ENCODE assay signal across 12 mouse cellular contexts in the genomic region with DNA sequence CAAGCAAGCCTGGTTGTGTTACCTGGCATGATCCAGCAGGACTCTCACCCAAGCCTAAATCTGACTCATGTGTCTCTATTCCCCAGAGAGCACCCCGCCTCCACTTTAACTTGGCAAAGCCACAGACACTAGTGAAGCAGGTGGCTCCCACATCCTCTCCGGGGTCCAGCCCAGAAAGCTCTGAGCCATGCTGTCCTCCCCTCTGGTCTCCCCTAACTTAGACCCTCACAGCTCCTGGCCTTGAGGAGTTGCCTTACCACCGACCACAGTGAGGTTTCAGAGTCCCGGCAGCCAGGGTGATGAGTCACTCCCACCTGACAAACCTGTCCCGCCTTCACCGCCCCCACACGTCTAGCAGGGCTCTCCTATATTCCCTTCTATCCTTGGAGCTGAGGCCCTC. TPM values are rescaled to one million over a fixed set of nuclear protein-coding genes. Genes with fewer than 3 reads are reported as not detected.
DNase-seq lines count a peak whose midpoint lies in the region; ATAC-seq and TF ChIP-seq lines count a peak whose summit lies in the region.
"Had no signal": no experiment of that assay in that cellular context is flagged by ENCODE, and none has a peak within 500 bp of the region (broad histone marks: within the 10 kb centered on the region; RNA-seq: fewer than 3 reads in every experiment).

No protein-coding gene starts in this region.

- peak overlapping the region; percentile 40 for H3K4me2 ChIP-seq in intestine, postnatal 0 days (replicated peaks; ENCODE audit: low read depth)
- H3K4me2 ChIP-seq: forebrain, embryonic 15.5 days; hindbrain, embryonic 14.5 days had no signal

- peaks cover 55% of the 10 kb centered on the region for H3K4me1 ChIP-seq in kidney, adult 2 months (ENCODE audit: control insufficient read depth, insufficient read depth, low read length)
- peaks cover 25% of the 10 kb centered on the region for H3K4me1 ChIP-seq in brown adipose tissue, adult 24 weeks (ENCODE audit: control insufficient read depth, insufficient read depth, insufficient read length, low read length)
- peaks cover 18% of the 10 kb centered on the region for H3K4me1 ChIP-seq in intestine, postnatal 0 days (replicated peaks; ENCODE audit: control insufficient read depth, insufficient read depth, low read length)

- H3K27me3 ChIP-seq in kidney, adult 2 months (replicated peaks; ENCODE audit: control insufficient read depth, insufficient read depth, low read length): no peaks in the 10 kb centered on the region
- H3K27me3 ChIP-seq in intestine, postnatal 0 days (replicated peaks; ENCODE audit: control insufficient read depth, insufficient read depth, low read length): no peaks in the 10 kb centered on the region

- TF ChIP-seq CTCF in kidney, adult 2 months (conservative IDR thresholded peaks at IDR 0.05; ENCODE audit: insufficient read depth, insufficient read length, low read depth, low read length): no peak
- no peak for TF ChIP-seq CTCF in intestine, postnatal 0 days (IDR thresholded peaks at IDR 0.05; ENCODE audit: low read depth)

- no peak for TF ChIP-seq POLR2A in kidney, adult 2 months (IDR thresholded peaks at IDR 0.05; ENCODE audit: low read depth, low read length)

- no peaks in the 10 kb centered on the region for H3K9me3 ChIP-seq in intestine, postnatal 0 days (ENCODE audit: control insufficient read depth)
- H3K9me3 ChIP-seq: forebrain, embryonic 15.5 days had no signal

- ATAC-seq in intestine, postnatal 0 days: no peak
- ATAC-seq: forebrain, embryonic 15.5 days had no signal

- H3K9ac ChIP-seq in intestine, postnatal 0 days (ENCODE audit: low read depth, low read length): no peak overlapping the region
- H3K9ac ChIP-seq: forebrain, embryonic 15.5 days; hindbrain, embryonic 14.5 days had no signal

- H3K4me3 ChIP-seq in kidney, adult 2 months (ENCODE audit: insufficient read depth, low read depth, low read length): no peak overlapping the region
- peak overlapping the region; percentile 30 for H3K4me3 ChIP-seq in brown adipose tissue, adult 24 weeks (ENCODE audit: insufficient read depth, low read depth, low read length)
- no peak overlapping the region for H3K4me3 ChIP-seq in intestine, postnatal 0 days (ENCODE audit: low read depth, low read length)
- H3K4me3 ChIP-seq: forebrain, embryonic 15.5 days had no signal

- 43% methylated on average over 7 of the region's 7 CpGs for WGBS in kidney, adult 2 months
- 51% methylated on average over 7 of the region's 7 CpGs for WGBS in intestine, postnatal 0 days

- H3K27ac ChIP-seq in kidney, adult 2 months (ENCODE audit: insufficient read depth, low read depth, low read length): 0 out of 2 replicates have a peak overlapping the region, but pooled peaks have one; percentile 33
- H3K27ac ChIP-seq in brown adipose tissue, adult 24 weeks (replicated peaks; ENCODE audit: low read depth, low read length): peak overlapping the region; percentile 83
- H3K27ac ChIP-seq in intestine, postnatal 0 days (ENCODE audit: low read depth, low read length): 0 out of 2 replicates have a peak overlapping the region, but pooled peaks have one; percentile 6
- H3K27ac ChIP-seq: forebrain, embryonic 15.5 days; hindbrain, embryonic 14.5 days had no signal

- intact Hi-C loops in left cerebral cortex, postnatal 10 days (cut with DNase I): no loop called here

- no peaks in the 10 kb centered on the region for H3K36me3 ChIP-seq in kidney, adult 2 months (ENCODE audit: control insufficient read depth, insufficient read depth, low read length)
- H3K36me3 ChIP-seq in intestine, postnatal 0 days (ENCODE audit: control insufficient read depth, insufficient read depth): no peaks in the 10 kb centered on the region; the same call in 1 of the 2 replicates
- H3K36me3 ChIP-seq: forebrain, embryonic 15.5 days had no signal

- peak; percentile 46 for DNase-seq in kidney, adult 2 months
- no peak for DNase-seq in kidney, adult 9 months
- peak; percentile 41 for DNase-seq in B cell, adult 2 months
- DNase-seq in left cerebral cortex, postnatal 10 days (ENCODE audit: extremely low spot score in 1 of 2, low spot score in 2 of 2): no peak
- no peak for DNase-seq in lung, postnatal 14 days
- no peak for DNase-seq in embryo, embryonic 10 days (ENCODE audit: low spot score)
- DNase-seq: layer of hippocampus, postnatal 36 days had no signal

RNA-seq across cellular contexts. Expression of a gene that starts 3.8 kb away (rescaled TPM):
- polyA plus RNA-seq in kidney, adult 2 months (2012; rRNA removed): 220 and 229 TPM in 2 replicates
- 24.9 and 31.0 TPM in 2 replicates for polyA plus RNA-seq in brown adipose tissue, adult 24 weeks (2012; ENCODE audit: insufficient read depth, insufficient read length, missing spikeins)
- 102 and 103 TPM in 2 replicates for polyA plus RNA-seq in intestine, postnatal 0 days (2015; fragmentation: Nextera tagmentation; extraction: Ambion mirVana)
- total RNA-seq in left cerebral cortex, postnatal 10 days (2021): 10 to 100 TPM; 46.3 to 49.9 TPM

RNA-seq across cellular contexts. Expression of a gene that starts 20.9 kb away (rescaled TPM):
- 11.9 and 13.9 TPM in 2 replicates for polyA plus RNA-seq in kidney, adult 2 months (2012; rRNA removed)
- polyA plus RNA-seq in brown adipose tissue, adult 24 weeks (2012; ENCODE audit: insufficient read depth, insufficient read length, missing spikeins): 5.7 and 9.8 TPM in 2 replicates
- 17.0 and 17.2 TPM in 2 replicates for polyA plus RNA-seq in intestine, postnatal 0 days (2015; fragmentation: Nextera tagmentation; extraction: Ambion mirVana)
- total RNA-seq in left cerebral cortex, postnatal 10 days (2021): 1 to 10 TPM; 6.7 to 7.1 TPM
- total RNA-seq: neutrophil, adult 5-6 weeks had no signal

RNA-seq across cellular contexts. Expression of a gene that starts 21.8 kb away (rescaled TPM):
- polyA plus RNA-seq in kidney, adult 2 months (2012; rRNA removed): 12.5 and 15.9 TPM in 2 replicates
- polyA plus RNA-seq in brown adipose tissue, adult 24 weeks (2012; ENCODE audit: insufficient read depth, insufficient read length, missing spikeins): 1.7 and 3.3 TPM in 2 replicates
- polyA plus RNA-seq in intestine, postnatal 0 days (2015; fragmentation: Nextera tagmentation; extraction: Ambion mirVana): 31.7 and 37.0 TPM in 2 replicates
- 10 to 100 TPM; 12.2 to 13.1 TPM for total RNA-seq in left cerebral cortex, postnatal 10 days (2021)
- total RNA-seq: neutrophil, adult 5-6 weeks had no signal

RNA-seq across cellular contexts. Expression of a gene that starts 37.8 kb away (rescaled TPM):
- polyA plus RNA-seq in kidney, adult 2 months (2012; rRNA removed): 3.0 and 3.6 TPM in 2 replicates
- not detected in 2 replicates for polyA plus RNA-seq in brown adipose tissue, adult 24 weeks (2012; ENCODE audit: insufficient read depth, insufficient read length, missing spikeins)
- 10.0 and 10.4 TPM in 2 replicates for polyA plus RNA-seq in intestine, postnatal 0 days (2015; fragmentation: Nextera tagmentation; extraction: Ambion mirVana)
- total RNA-seq in left cerebral cortex, postnatal 10 days (2021): 100 to 1,000 TPM; 109 to 139 TPM

RNA-seq across cellular contexts. Expression of a gene that starts 47.9 kb away (rescaled TPM):
- polyA plus RNA-seq in kidney, adult 2 months (2012; rRNA removed): 29.3 and 32.0 TPM in 2 replicates
- polyA plus RNA-seq in brown adipose tissue, adult 24 weeks (2012; ENCODE audit: insufficient read depth, insufficient read length, missing spikeins): 14.7 and 16.3 TPM in 2 replicates
- 31.6 and 33.0 TPM in 2 replicates for polyA plus RNA-seq in intestine, postnatal 0 days (2015; fragmentation: Nextera tagmentation; extraction: Ambion mirVana)
- total RNA-seq in left cerebral cortex, postnatal 10 days (2021): 10 to 100 TPM; 71.4 to 77.1 TPM

Comparison
In these comparisons a context has a peak if more than half of its experiments do, and no peak if none do; other contexts are left out.
1. DNase-seq: peak in kidney, adult 2 months (single experiment) and B cell, adult 2 months (2 of 2); none in kidney, adult 9 months (single experiment), left cerebral cortex, postnatal 10 days (0 of 2), lung, postnatal 14 days (single experiment) and embryo, embryonic 10 days (single experiment).
2. H3K27ac ChIP-seq: peak in every context shown above with its lines; median percentile 83 in brown adipose tissue, adult 24 weeks; 33 in kidney, adult 2 months; 6 in intestine, postnatal 0 days.